Mouse (Mus musculus) c-Kit-positive CD71-positive TER-119-negative erythroid progenitor cells, embryonic 14.5 days (primary cell): ENCODE results near the gene Tom1l1.
"Not testable (repeated sequence)": the region's sequence is repeated elsewhere in the genome, so short reads cannot be mapped to it uniquely, and the experiment has no call there.

Experiments
- DNase-seq: peaks from one replicate; pipeline ENCODE4 v3.0.0-alpha.2; 2013; ENCODE audit warnings: low read depth

Gene Tom1l1

GRCm38 (mm10) chr11:90687460-90688416, at the start of gene Tom1l1:
Gene Tom1l1, minus strand, starts transcription at chr11:90688366.
- no peak for DNase-seq

- DNase-seq, result no peak
Measured at GRCm38 (mm10) chr11:90733575-90733974, 45.4 kb upstream of the Tom1l1 start.

- peak; percentile 79 for DNase-seq
Measured at GRCm38 (mm10) chr11:90727354-90728125, 39.4 kb upstream of the Tom1l1 start.

- DNase-seq, result peak; percentile 39
Measured at GRCm38 (mm10) chr11:90726730-90727129, 38.6 kb upstream of the Tom1l1 start.

GRCm38 (mm10) chr11:90722304-90722703, 34.1 kb upstream of the Tom1l1 start:
- no peak for DNase-seq

GRCm38 (mm10) chr11:90717719-90718118, 29.6 kb upstream of the Tom1l1 start:
- DNase-seq, result no peak

GRCm38 (mm10) chr11:90711596-90711995, 23.4 kb upstream of the Tom1l1 start:
- no peak for DNase-seq

GRCm38 (mm10) chr11:90707134-90707533, 19.0 kb upstream of the Tom1l1 start:
- not testable (repeated sequence) for DNase-seq

- peak; percentile 80 for DNase-seq
Measured at GRCm38 (mm10) chr11:90697480-90698240, 9.5 kb upstream of the Tom1l1 start.

GRCm38 (mm10) chr11:90695811-90696210, 7.6 kb upstream of the Tom1l1 start:
- DNase-seq, result no peak

- no peak for DNase-seq
Measured at GRCm38 (mm10) chr11:90694206-90694605, 6.0 kb upstream of the Tom1l1 start.

- DNase-seq, result no peak
Measured at GRCm38 (mm10) chr11:90690361-90690760, 2.2 kb upstream of the Tom1l1 start.

GRCm38 (mm10) chr11:90687040-90687439, 1.1 kb downstream of the Tom1l1 start:
- no peak for DNase-seq

- DNase-seq, result no peak
Measured at GRCm38 (mm10) chr11:90686287-90687025, 1.7 kb downstream of the Tom1l1 start.

GRCm38 (mm10) chr11:90685196-90685595, 3.0 kb downstream of the Tom1l1 start:
- no peak for DNase-seq

- no peak for DNase-seq
Measured at GRCm38 (mm10) chr11:90684765-90685164, 3.4 kb downstream of the Tom1l1 start.

- DNase-seq, result no peak
Measured at GRCm38 (mm10) chr11:90681171-90681570, 7.0 kb downstream of the Tom1l1 start.

- DNase-seq, result no peak
Measured at GRCm38 (mm10) chr11:90678582-90678981, 9.6 kb downstream of the Tom1l1 start.

- DNase-seq, result no peak
Measured at GRCm38 (mm10) chr11:90677771-90678288, 10.3 kb downstream of the Tom1l1 start.

GRCm38 (mm10) chr11:90677027-90677426, 11.1 kb downstream of the Tom1l1 start:
- no peak for DNase-seq

- peak; percentile 78 for DNase-seq
Measured at GRCm38 (mm10) chr11:90675479-90676110, 12.6 kb downstream of the Tom1l1 start.
